Mouse (Mus musculus): ENCODE measurements around the gene Ap5z1.

Ap5z1 gene

GRCm38 (mm10) chr5:142524711-142525464, 61.1 kb downstream of the Ap5z1 start:
- DNase-seq: peak; percentile 40 to 51
